Mouse (Mus musculus) heart, adult 18-20 months (tissue): ENCODE measurements around the gene Slc46a2. TPM values are rescaled to one million over a fixed set of nuclear protein-coding genes. Genes with fewer than 3 reads are reported as not detected.

Source experiments
- DNase-seq, 2 experiments: peaks; one replicate each; pipeline ENCODE4 v3.0.0; 2021 to 2022; ENCODE audit warnings: mixed read lengths in 1 of 2
- long read RNA-seq, 2 experiments: library from polyadenylated mRNA; stranded (forward); transcript quantifications; one replicate each; pipeline ENCODE4 v2.0.0; 2021
- total RNA-seq, 2 experiments: library from RNA; stranded (reverse); gene quantifications; 2 replicates each; pipeline ENCODE4 v1.2.3; 2021

The Slc46a2 gene
- under 1 TPM; 0.12 to 0.15 TPM for total RNA-seq
- long read RNA-seq, experiment 1: 0 reads
- long read RNA-seq, experiment 2: 0 reads

GRCm38 (mm10) chr4:59914608-59915403 lies at the start of gene Slc46a2:
TSS of gene Slc46a2 (minus strand) at chr4:59915056.
- DNase-seq: no peak

DNA sequence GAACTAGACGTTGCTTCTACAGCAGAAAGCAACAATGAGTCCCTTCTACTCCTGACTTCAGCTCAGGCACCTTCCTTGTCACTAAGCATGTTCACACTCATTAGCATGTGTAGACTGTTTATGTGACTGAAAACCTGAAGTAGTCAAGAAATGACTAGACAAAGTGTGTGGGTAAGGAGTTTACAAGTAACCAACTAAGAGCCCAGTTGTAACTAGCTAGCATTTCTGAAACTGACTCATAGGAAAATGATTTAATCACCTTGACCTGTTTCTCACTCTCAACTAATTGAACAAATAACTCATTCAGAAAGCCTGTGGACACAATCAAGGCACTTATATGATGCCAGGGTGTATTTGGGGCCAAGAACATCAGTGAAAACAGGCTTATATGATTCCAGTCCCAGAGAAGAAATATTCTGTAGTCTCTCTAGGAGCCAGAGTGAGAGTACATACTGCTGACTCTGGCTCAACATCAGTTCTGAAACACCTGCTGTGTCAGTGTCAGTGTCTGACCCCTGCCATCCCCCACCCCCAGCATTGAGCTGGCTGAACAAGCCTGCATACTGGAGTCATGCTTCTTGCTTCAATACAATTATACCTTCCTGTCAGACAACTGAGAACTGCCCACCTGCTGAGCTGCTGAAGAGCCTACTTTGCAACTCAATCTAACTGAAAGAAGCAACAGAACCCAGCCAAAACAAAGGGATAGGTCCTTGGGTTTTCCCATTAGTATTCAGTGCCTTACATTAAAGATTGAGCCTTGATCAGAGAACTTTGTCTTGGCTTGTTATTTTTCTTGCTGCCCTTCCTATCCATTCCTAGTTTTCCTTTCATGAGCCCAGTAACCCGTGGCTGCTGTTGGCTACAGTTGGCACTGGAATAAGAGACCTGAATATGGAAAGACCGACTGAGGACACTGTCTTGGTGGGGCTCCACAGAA lies 48.8 kb upstream of the Slc46a2 start, which contains the start of gene Mup6:
Gene Mup6, plus strand, starts transcription at position 890 of the 940 bp plus-strand sequence.
- no peak for DNase-seq

DNA sequence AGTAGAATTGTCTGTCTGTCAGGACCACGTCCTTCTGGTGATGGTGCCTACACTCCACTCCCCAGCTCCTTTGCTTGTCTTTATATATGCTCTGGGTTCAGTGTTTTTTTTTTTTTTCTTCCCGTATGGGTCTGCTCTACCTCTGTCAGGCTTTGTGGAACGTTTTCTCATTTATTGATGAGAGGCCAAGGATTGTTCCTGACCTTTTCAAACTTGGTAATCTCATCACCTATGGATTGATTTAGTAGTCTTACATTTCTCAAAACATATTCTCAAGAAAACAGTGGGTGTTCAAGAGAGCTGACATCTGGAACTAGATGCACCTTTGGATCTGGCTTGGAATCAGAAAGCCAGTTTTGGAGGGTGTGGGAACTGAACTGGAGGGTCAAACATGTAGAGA lies 45.8 kb upstream of the Slc46a2 start, which contains the start of gene Mup4:
Gene Mup4, minus strand, starts transcription at position 101 of the 400 bp plus-strand sequence.
- no peak for DNase-seq

DNA sequence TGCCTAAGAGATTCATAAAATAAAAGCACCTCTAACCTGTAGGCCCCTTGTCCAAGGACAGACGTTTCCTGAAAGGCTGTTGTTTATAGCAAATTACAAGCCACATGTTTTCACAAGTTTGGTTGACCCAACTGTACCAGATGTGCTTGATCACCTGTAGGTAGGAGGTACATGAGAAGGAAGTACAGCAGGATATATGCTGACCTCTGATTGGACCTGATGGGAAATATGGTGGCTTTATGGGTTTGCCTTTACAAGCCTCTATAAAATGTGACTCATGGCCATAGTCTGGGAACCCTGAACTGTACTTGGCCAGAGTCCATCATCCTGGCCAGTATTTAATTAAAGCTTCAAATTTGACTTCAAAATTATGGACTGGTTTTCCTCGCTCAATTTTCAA lies 22.7 kb upstream of the Slc46a2 start:
- no peak for DNase-seq

DNA sequence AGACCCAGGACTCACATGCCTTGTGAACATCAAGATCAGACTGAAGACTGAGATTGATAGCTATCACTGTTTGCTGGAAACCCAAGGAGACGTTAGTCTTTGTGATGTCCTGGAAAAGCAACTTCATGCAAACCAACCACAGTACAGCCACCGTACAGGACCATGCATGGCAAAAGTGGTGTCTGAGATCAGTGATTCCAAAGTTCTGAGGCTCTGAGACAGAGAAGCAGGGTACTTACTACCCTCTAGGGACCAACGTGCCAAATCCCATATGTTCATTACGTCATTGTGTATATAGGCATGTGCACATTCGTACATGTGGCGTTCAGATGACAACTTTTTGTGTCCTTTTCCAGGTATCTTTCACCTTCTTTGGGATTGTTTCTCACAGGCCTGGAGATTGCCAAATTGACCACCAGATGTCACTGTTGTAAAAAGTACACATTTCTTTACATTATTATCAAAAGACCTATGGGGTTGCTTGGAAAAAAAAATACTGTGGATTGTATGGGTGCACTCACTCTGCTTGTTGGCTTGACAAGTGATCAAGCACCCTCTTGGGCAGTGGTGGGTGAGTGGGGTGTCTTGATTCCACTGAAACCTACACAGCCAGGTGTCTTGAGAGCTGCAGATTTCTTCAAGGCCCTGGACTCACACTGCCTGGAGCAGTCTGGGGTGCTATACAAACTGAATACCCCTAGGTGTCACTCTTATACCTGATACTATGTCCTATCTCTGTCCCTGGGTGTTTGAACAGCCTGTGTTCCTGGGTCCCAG lies 17.8 kb upstream of the Slc46a2 start:
- no peak for DNase-seq

- DNase-seq: peak; percentile 71 to 72
These were observed 13.5 kb upstream of the Slc46a2 start for GRCm38 (mm10) chr4:59928347-59928746.

DNA sequence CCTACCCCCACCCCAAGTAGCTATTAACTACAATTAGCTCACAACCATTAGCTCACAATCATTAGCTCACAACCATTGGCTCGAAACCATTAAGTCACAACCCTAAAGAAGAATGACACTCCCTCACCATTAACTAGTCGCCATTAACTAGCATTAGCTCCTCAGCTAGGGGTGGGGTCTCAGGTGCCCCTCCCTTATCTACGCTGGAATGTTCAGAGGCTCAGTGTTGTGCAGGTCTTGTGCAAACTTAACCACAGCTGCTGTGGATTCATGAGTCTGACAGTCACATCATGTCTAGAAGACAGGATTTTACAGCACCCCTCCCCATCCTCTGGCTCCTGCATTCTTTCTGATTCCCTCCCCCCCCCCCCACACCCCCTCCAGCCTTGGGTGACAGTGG lies 12.8 kb upstream of the Slc46a2 start:
- DNase-seq: no peak

DNA sequence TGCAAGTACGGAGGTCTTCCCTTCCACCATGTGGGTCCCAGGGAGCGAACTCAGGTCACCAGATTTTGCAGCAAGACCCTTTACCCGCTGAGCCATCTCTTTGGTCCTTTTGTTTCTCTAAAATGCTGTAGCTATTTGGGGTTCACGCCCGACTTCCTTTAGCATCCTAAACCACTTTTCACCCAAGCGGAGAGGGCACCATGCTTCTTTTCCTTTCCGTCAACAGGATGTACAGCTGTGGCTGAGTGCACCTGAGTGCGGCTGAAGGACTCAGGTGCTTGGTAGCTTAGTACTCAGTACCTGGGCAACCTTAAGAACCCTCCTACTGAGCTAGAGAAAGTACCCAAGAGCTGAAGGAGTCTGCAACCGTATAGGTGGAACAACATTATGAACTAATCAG lies 10.2 kb upstream of the Slc46a2 start:
- DNase-seq: no peak

DNA sequence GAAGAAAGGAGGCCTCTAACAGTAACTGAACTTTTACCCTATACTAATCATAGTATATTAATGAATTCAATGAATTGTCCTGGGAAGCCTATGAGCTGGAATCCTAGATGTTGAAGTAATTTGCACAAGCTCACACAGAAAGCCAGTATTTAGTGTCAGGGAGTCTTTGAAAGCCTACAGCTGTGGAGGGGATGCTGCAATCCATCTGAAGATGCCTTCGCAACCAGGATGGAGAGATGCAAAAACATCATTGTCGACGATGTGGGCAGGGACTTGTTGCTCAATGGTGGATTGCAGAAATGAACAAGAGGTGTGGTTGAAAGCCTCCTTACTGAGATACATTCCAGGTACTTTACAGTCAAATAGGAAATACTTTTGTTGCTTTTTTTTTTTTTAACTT lies 3.1 kb upstream of the Slc46a2 start:
- DNase-seq: no peak

GRCm38 (mm10) chr4:59908785-59909184 lies 6.1 kb downstream of the Slc46a2 start:
- no peak for DNase-seq

DNA sequence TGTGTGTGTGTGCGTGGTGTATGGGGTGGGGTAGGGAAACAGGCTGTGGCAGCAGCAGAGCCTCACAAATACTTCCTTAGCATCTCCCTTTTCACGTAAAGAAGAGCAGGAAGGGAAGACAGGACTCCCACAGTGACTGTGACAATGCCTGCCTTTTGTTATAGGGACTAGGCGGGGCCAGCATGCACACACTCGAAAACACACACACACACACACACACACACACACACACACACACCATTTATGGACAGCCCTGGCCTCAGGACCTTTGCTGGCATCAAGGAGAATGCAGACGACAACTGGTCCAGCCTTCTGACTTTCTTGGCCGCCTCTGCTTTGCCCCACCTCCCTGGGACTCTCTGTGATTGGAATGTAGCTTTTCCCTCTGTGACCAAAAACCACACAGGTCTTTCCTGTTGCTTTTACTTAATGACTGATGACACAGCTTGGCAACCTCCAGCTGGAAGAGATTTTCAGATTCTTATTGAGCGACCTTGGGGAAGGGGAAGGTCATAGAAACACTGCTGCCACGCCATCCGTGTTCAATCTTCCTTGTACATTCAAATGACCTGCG lies 7.1 kb downstream of the Slc46a2 start:
- DNase-seq: no peak

GRCm38 (mm10) chr4:59907092-59907491 lies 7.8 kb downstream of the Slc46a2 start:
- no peak for DNase-seq

DNA sequence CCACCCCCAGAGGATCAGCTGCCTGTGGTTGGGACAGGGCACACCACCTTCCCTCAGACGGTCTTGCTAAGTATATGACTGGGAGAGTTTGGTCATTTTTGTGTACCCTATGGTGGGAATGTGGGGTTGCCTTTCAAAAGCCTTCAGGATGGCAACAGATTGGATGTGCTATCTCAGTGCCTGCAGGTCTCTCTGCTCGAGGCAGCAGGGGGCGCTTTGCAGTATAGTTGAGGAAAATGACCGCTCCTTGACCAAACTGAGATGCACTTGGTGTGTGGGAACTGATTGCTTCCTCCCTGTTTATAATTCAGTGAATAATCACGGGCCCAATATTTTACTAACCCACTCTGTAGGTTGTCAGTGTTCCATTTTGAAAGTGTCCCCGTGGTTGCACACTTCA lies 12.3 kb downstream of the Slc46a2 start:
- no peak for DNase-seq

GRCm38 (mm10) chr4:59901810-59902209 lies 13.0 kb downstream of the Slc46a2 start:
- no peak for DNase-seq

DNA sequence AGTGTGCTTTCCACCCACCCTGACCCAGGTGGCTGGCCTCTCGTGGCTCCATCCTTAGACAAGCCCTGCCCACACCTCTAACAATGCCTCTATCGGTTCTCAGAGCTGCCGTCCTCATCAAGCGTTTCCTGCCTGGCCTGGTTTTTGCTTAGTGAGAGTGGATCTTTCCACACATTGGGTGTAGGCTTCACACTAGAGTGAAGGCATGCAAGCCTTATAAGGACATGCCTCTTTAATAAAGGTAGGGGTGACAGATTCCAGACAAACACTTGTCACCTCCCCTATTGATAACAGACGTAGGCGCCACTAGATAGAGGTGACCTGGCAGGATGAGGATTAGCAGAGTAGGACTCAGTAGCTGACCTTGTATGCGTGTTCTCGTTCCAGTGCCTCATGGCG lies 16.3 kb downstream of the Slc46a2 start:
- DNase-seq: peak in 1 of 2 experiments; percentile 40

DNA sequence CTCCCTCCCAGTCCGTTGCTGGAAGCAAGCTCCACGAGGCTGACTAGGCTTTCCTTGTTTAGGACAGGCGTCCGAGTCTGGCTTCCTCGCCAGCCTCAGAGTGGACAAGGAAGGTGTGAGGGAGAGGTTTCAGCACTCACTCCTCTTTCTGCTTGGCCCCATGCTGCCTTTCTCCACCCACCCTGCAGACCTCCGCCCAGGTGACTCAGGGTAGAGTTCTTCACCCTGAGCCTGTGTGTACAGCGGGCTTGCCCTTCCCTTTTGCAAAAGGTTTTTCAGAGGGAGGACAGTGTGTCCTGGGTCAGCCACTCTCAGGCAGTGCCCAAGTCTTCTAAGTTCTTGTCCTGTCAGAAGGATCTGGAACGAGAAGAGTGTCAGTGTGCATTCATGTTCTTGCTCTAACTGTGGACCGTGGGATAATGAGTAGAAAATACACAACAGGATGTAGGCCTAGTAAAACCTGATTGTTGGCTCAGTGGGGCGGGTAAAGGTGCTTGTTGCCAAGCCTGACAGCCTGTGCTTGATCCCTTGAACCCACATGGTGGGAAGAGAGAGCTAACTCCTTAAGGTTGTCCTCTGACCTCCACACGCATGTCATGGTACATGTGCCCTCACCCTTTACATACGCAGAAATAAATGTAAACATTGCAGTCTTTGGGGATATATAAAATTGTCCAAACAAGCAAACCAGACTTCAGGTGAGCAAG lies 16.9 kb downstream of the Slc46a2 start:
- no peak for DNase-seq

DNA sequence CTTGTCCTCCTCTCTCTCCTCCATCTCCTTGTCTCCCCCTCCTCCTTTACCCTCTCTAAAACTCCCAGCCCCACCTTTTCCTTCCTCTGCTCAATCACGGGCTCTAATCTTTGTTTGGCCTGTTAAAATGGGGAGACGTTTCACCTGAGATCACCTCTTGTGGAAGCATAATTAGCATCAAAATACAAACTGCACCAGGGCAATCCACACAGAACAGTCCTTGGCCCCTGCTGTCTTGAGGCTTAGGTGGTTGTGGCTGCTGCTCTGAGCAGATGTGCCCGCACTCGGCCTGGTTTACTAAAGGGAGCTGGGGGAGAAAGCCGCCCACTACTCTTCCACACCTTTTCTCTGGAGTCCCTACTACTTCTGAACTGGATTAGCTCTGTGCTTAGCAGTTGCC lies 18.9 kb downstream of the Slc46a2 start:
- DNase-seq: no peak

- DNase-seq: no peak
These were observed 19.8 kb downstream of the Slc46a2 start for GRCm38 (mm10) chr4:59894977-59895575.

DNA sequence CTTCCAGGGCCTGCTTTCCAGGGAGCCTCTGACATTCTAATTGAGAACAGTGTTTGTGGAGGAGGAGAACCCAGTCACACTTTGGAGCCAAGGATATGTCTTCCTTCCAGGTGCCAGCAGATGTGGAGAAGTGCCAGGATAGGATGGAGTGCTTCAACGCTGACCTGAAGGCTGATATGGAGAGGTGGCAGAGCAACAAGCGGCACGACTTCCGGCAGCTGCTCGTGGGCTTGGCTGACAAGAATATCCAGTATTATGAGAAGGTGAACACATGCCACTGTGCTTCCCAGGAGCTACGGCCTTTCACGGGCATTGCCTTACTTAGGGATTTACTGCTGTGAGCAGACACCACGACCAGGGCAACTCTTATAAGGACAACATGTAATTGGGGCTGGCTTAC lies 20.4 kb downstream of the Slc46a2 start:
- DNase-seq: peak in 1 of 2 experiments; percentile 22

- DNase-seq: no peak
These were observed 22.1 kb downstream of the Slc46a2 start for GRCm38 (mm10) chr4:59892731-59893130.
